Mouse (Mus musculus) stomach, postnatal 0 days (tissue): ENCODE measurements around the gene Epb41l5.

Experiments
- CTCF ChIP-seq: IDR thresholded peaks from 2 replicates; pipeline ENCODE4 v1.5.1; 2016; ENCODE audit warnings: antibody characterized with exemption, low read depth, mild to moderate bottlenecking, moderate library complexity
- EP300 ChIP-seq: optimal IDR thresholded peaks from 2 replicates; pipeline ENCODE3; 2016; ENCODE audit warnings: antibody characterized with exemption

DNA sequence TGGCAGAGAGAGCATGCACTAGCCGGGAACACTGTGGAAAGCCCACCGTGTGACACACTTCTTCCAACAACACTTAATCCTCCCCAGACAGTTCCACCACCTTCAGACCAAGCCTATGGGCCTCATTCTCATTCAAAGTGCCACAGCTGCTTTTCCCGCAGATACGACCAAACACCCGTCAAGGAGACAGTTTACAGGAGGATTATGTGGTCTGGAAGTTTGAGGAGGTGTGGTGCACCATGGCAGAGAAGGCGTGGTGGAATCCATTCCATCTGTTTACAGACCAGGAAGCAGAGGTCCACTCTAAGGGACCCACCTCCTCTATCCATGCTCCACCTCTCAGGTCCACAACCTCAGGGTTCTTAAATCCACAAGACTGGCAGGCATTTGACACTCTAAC is 129.5 kb downstream of the Epb41l5 start:
- TF ChIP-seq EP300 (no peak), CTCF (no peak)
